8 mouse cellular contexts compared by ENCODE assay signal in the genomic region with DNA sequence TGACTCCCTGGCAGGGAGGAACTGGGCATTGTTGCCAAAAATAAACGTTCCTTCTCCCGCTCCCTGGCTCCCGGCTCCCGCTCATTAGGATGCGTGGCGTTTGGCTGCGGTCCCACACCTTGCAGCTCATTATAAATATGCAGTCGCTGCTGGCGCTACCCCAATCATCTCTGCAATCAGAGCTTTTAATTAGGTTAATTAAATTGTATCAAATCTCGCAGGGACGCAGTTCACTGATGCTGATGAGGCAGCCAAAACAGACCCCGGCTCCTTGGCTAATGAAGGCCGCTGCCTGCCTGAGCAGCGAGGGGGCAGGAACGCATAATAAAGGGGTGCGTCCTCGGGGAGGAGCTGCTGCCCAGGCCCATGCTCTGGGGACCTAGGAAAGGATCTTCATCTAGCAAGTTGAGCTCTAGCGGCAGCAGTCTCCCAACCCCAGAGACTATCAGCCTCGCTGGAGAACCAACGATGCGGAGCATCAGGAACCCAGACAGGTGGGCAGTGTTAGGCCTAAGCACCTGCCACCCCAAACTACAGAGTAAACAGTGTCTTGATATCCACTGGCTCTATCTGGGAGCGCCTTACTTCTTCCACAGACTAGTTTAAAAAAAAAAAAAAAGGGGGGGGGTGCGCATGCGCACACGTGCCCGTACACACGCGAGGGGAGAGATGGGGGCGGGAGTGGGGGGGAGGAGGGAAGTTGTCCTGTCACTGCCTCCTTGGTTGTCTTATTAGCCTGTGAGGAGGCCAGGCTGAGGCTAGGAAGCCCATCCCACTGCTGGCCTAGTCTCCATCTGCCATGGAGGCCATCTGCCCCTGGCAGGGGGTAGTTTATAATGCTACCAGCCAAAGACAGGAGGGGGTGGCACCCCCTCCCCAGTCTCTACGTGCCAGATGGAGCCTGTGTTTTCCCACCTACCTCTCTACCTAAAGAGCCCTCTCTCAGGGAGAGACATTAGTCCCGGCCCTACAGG. TPM values are rescaled to one million over a fixed set of nuclear protein-coding genes. Genes with fewer than 3 reads are reported as not detected.
A peak's percentile ranks its signal among the peaks of the same experiment; 100 is the strongest.
DNase-seq lines count a peak whose midpoint lies in the region; ATAC-seq lines count a peak whose summit lies in the region.

No protein-coding gene starts in this region.

- 3% methylated on average over 30 of the region's 31 CpGs for WGBS in hindbrain, embryonic 10.5 days
- WGBS in neural tube, embryonic 11.5 days: 5% methylated on average over 29 of the region's 31 CpGs

- peak overlapping the region; percentile 29 for H3K9ac ChIP-seq in neural tube, embryonic 11.5 days (ENCODE audit: low read length)

- ATAC-seq in neural tube, embryonic 11.5 days (ENCODE audit: insufficient read depth, low FRiP score, low TSS enrichment): peak; percentile 7; the same call in 1 of the 2 replicates

- H3K9me3 ChIP-seq in hindbrain, embryonic 10.5 days: no peaks in the 10 kb centered on the region
- no peaks in the 10 kb centered on the region for H3K9me3 ChIP-seq in neural tube, embryonic 11.5 days (ENCODE audit: control insufficient read depth, low read length)

- peaks cover 66% of the 10 kb centered on the region for H3K27me3 ChIP-seq in hindbrain, embryonic 10.5 days (ENCODE audit: insufficient read depth, poor library complexity, severe bottlenecking)
- peaks cover 24% of the 10 kb centered on the region for H3K27me3 ChIP-seq in neural tube, embryonic 11.5 days (ENCODE audit: control insufficient read depth, insufficient read depth, low read length)

- peaks cover 60% of the 10 kb centered on the region for H3K4me1 ChIP-seq in hindbrain, embryonic 10.5 days (replicated peaks)
- peaks cover 25% of the 10 kb centered on the region for H3K4me1 ChIP-seq in neural tube, embryonic 11.5 days (ENCODE audit: control insufficient read depth, insufficient read depth, low read length)

- DNase-seq in layer of hippocampus, adult 8-10 months (ENCODE audit: low spot score in 2 of 2): peak; percentile 38 to 55
- DNase-seq in layer of hippocampus, postnatal 25 days (ENCODE audit: extremely low spot score in 1 of 2, low spot score in 1 of 2): no peak
- peak; percentile 66 to 68 for DNase-seq in cerebellum, adult 18-20 months
- DNase-seq in hindbrain, embryonic 10.5 days (ENCODE audit: low spot score): peak; percentile 53
- DNase-seq in neural tube, embryonic 11.5 days (ENCODE audit: low spot score): peak; percentile 53
- DNase-seq in gastrocnemius, postnatal 36 days: no peak
- no peak for DNase-seq in spleen, postnatal 14 days (ENCODE audit: low spot score in 2 of 2)
- no peak for DNase-seq in gastrocnemius, adult 18-20 months (ENCODE audit: low spot score)

- intact Hi-C loops in gastrocnemius, postnatal 36 days (cut with DNase I): loop anchor here (5.0 kb wide), 3 partner anchors 440 to 735 kb away; no protein-coding TSS in a partner anchor

- peak overlapping the region; percentile 43 for H3K4me3 ChIP-seq in hindbrain, embryonic 10.5 days
- H3K4me3 ChIP-seq in neural tube, embryonic 11.5 days (ENCODE audit: low read depth, low read length): no peak overlapping the region

- peak overlapping the region; percentile 68 for H3K27ac ChIP-seq in hindbrain, embryonic 10.5 days
- 0 out of 2 replicates have a peak overlapping the region, but pooled peaks have one; percentile 34 for H3K27ac ChIP-seq in neural tube, embryonic 11.5 days (ENCODE audit: low read depth, low read length)

- H3K36me3 ChIP-seq in hindbrain, embryonic 10.5 days: peaks cover 15% of the 10 kb centered on the region
- no peaks in the 10 kb centered on the region for H3K36me3 ChIP-seq in neural tube, embryonic 11.5 days (ENCODE audit: control insufficient read depth, insufficient read depth, low read length)

- peak overlapping the region; percentile 37 for H3K4me2 ChIP-seq in neural tube, embryonic 11.5 days (ENCODE audit: low read depth)

RNA-seq across cellular contexts. Expression of a gene that starts 16.0 kb away (rescaled TPM):
- 10 to 100 TPM; 39.6 to 42.8 (median 40.0) TPM for total RNA-seq in layer of hippocampus, adult 8-10 months (2022)
- 10 to 100 TPM; 46.3 to 49.8 TPM for total RNA-seq in layer of hippocampus, postnatal 25 days (2021)
- polyA plus RNA-seq in hindbrain, embryonic 10.5 days (2016; fragmentation: Nextera tagmentation; extraction: Ambion mirVana): 5.2 and 12.9 TPM in 2 replicates
- 17.0 and 17.1 TPM in 2 replicates for polyA plus RNA-seq in neural tube, embryonic 11.5 days (2014; fragmentation: Nextera tagmentation; extraction: Ambion mirVana)
- total RNA-seq in gastrocnemius, postnatal 36 days (2021): under 1 TPM; 0.31 to 0.52 TPM
- total RNA-seq in gastrocnemius, adult 18-20 months (2021): under 1 TPM; 0.31 to 0.39 TPM

RNA-seq across cellular contexts. Expression of a gene that starts 20.8 kb away (rescaled TPM):
- total RNA-seq in layer of hippocampus, adult 8-10 months (2022): 10 to 100 TPM; 15.3 to 18.3 (median 16.4) TPM
- 10 to 100 TPM; 15.1 to 16.6 TPM for total RNA-seq in layer of hippocampus, postnatal 25 days (2021)
- 62.8 and 62.9 TPM in 2 replicates for polyA plus RNA-seq in hindbrain, embryonic 10.5 days (2016; fragmentation: Nextera tagmentation; extraction: Ambion mirVana)
- polyA plus RNA-seq in neural tube, embryonic 11.5 days (2014; fragmentation: Nextera tagmentation; extraction: Ambion mirVana): 54.0 and 56.7 TPM in 2 replicates
- 10 to 100 TPM; 15.4 to 16.7 TPM for total RNA-seq in gastrocnemius, postnatal 36 days (2021)
- 10 to 100 TPM; 18.4 to 22.7 TPM for total RNA-seq in gastrocnemius, adult 18-20 months (2021)

RNA-seq across cellular contexts. Expression of a gene that starts 27.9 kb away (rescaled TPM):
- total RNA-seq in layer of hippocampus, adult 8-10 months (2022): 1 to 10 TPM; 1.6 to 2.9 (median 2.0) TPM
- total RNA-seq in layer of hippocampus, postnatal 25 days (2021): 1 to 10 TPM; 2.3 to 2.8 TPM
- 4.0 and 5.7 TPM in 2 replicates for polyA plus RNA-seq in hindbrain, embryonic 10.5 days (2016; fragmentation: Nextera tagmentation; extraction: Ambion mirVana)
- polyA plus RNA-seq in neural tube, embryonic 11.5 days (2014; fragmentation: Nextera tagmentation; extraction: Ambion mirVana): 6.2 and 6.5 TPM in 2 replicates
- total RNA-seq in gastrocnemius, postnatal 36 days (2021): 100 to 1,000 TPM; 216 to 338 TPM
- 100 to 1,000 TPM; 271 to 315 TPM for total RNA-seq in gastrocnemius, adult 18-20 months (2021)

RNA-seq across cellular contexts. Expression of a gene that starts 41.9 kb away (rescaled TPM):
- total RNA-seq in layer of hippocampus, adult 8-10 months (2022): 10 to 100 TPM; 33.8 to 39.5 (median 36.0) TPM
- total RNA-seq in layer of hippocampus, postnatal 25 days (2021): 10 to 100 TPM; 34.6 to 34.8 TPM
- 221 and 243 TPM in 2 replicates for polyA plus RNA-seq in hindbrain, embryonic 10.5 days (2016; fragmentation: Nextera tagmentation; extraction: Ambion mirVana)
- 196 TPM in 2 replicates for polyA plus RNA-seq in neural tube, embryonic 11.5 days (2014; fragmentation: Nextera tagmentation; extraction: Ambion mirVana)
- total RNA-seq in gastrocnemius, postnatal 36 days (2021): 10 to 100 TPM; 10.1 to 12.8 TPM
- 10 to 100 TPM; 12.7 to 13.9 TPM for total RNA-seq in gastrocnemius, adult 18-20 months (2021)

Comparison
In these comparisons a context has a peak if more than half of its experiments do, and no peak if none do; other contexts are left out.
1. DNase-seq: peak in layer of hippocampus, adult 8-10 months (2 of 2), cerebellum, adult 18-20 months (2 of 2), hindbrain, embryonic 10.5 days (single experiment) and neural tube, embryonic 11.5 days (single experiment); none in layer of hippocampus, postnatal 25 days (0 of 2), gastrocnemius, postnatal 36 days (0 of 2), spleen, postnatal 14 days (0 of 2) and gastrocnemius, adult 18-20 months (single experiment).
2. RNA of a gene that starts 16.0 kb away (total RNA-seq): 46.3 to 49.8 TPM in layer of hippocampus, postnatal 25 days and 39.6 to 42.8 TPM in layer of hippocampus, adult 8-10 months; 0.31 to 0.52 TPM in gastrocnemius, postnatal 36 days and 0.31 to 0.39 TPM in gastrocnemius, adult 18-20 months; every median in the first group is over 10 times any median in the second.
3. RNA of a gene that starts 27.9 kb away (total RNA-seq): 216 to 338 TPM in gastrocnemius, postnatal 36 days and 271 to 315 TPM in gastrocnemius, adult 18-20 months; 2.3 to 2.8 TPM in layer of hippocampus, postnatal 25 days and 1.6 to 2.9 TPM in layer of hippocampus, adult 8-10 months; every median in the first group is over 10 times any median in the second.